Mouse (Mus musculus) small intestine, adult 2 months (tissue): ENCODE measurements around the gene Gnat2.

ENCODE experiments used
- CTCF ChIP-seq: fragments of 200-500 bp; IDR thresholded peaks from 2 replicates; pipeline ENCODE4 v1.5.1; 2012; ENCODE audit warnings: low read depth, mild to moderate bottlenecking, control low read depth, inconsistent platforms, low read length, moderate library complexity, mixed read lengths; ENCODE audit not compliant: insufficient replicate concordance, insufficient read length; ENCODE audit errors: extremely low read depth
- POLR2A ChIP-seq: fragments of 200-500 bp; IDR thresholded peaks from 2 replicates; pipeline ENCODE4 v1.6.1; 2012; ENCODE audit warnings: low read depth, mild to moderate bottlenecking, control low read depth, inconsistent platforms, low read length, moderate library complexity

DNA sequence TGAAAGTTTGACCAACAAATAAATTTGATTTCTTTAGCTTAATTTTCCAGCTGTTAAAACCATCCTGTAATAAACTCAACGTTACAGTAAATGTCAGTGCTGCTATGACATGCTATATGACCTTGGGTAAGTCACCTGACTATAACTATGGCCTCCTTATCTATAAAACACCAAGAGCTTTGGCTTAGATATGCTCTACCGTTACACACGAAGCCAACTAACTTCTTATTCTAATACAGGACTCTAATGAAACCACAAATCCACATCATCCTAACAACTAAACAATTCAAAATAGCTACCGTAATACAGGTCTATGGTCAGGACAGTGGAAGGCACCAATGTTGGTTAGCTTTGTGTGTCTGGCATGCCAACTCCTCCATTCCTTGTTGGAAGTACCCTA is 37.2 kb downstream of the Gnat2 start:
- no peak for TF ChIP-seq POLR2A
- no peak for TF ChIP-seq CTCF
